Mouse (Mus musculus): ENCODE measurements at regions not wholly inside any gene's neighbourhood (a gene's known extent, or its start where the extent isn't known, plus 50 kb on each side); places are given as distances from the start of the nearest gene placed in this dataset.

- DNase-seq (ENCODE audit: low spot score), result no peak
Measured at GRCm38 (mm10) chr16:55421569-55422342, 124.0 kb upstream of the Zpld1 start.

GRCm38 (mm10) chr16:55420876-55421568, 123.2 kb upstream of the Zpld1 start:
- H3K4me1 ChIP-seq (ENCODE audit: control insufficient read depth, insufficient read depth, low read length), result peaks cover 6% of the 10 kb centered on the region
- no peaks in the 10 kb centered on the region for H3K36me3 ChIP-seq (ENCODE audit: control insufficient read depth, insufficient read depth, low read length)
- 51% methylated on average over 4 of the region's 4 CpGs for WGBS
- ATAC-seq (ENCODE audit: low FRiP score, low read depth) (no peak), DNase-seq (ENCODE audit: low spot score) (no peak)
- no peak overlapping the region for H3K4me2 ChIP-seq (replicated peaks; ENCODE audit: low read depth, low read length, severe bottlenecking)
- H3K27me3 ChIP-seq (ENCODE audit: control insufficient read depth, insufficient read depth, low read length), result no peaks in the 10 kb centered on the region
- H3K27ac ChIP-seq (replicated peaks; ENCODE audit: low read depth, low read length), result no peak overlapping the region
- H3K4me3 ChIP-seq (replicated peaks; ENCODE audit: low read length), result no peak overlapping the region
- TF ChIP-seq POLR2A (IDR thresholded peaks at IDR 0.05; ENCODE audit: borderline replicate concordance, extremely low read depth, insufficient read depth, insufficient read length), result no peak
- no peaks in the 10 kb centered on the region for H3K9me3 ChIP-seq (ENCODE audit: control insufficient read depth, low read length)
- H3K9ac ChIP-seq (ENCODE audit: low read depth, low read length, severe bottlenecking), result no peak overlapping the region

More at GRCm38 (mm10) chr16:55421569-55422342, 124.0 kb upstream of the Zpld1 start:
- Histone ChIP-seq H3K4me1 (ENCODE audit: control insufficient read depth, insufficient read depth, low read length) (peaks cover 6% of the 10 kb centered on the region), H3K36me3 (ENCODE audit: control insufficient read depth, insufficient read depth, low read length) (no peaks in the 10 kb centered on the region), H3K27ac (replicated peaks; ENCODE audit: low read depth, low read length) (no peak overlapping the region), H3K4me3 (replicated peaks; ENCODE audit: low read length) (no peak overlapping the region), H3K27me3 (ENCODE audit: control insufficient read depth, insufficient read depth, low read length) (no peaks in the 10 kb centered on the region), H3K9me3 (ENCODE audit: control insufficient read depth, low read length) (no peaks in the 10 kb centered on the region), H3K9ac (ENCODE audit: low read depth, low read length, severe bottlenecking) (no peak overlapping the region), H3K4me2 (replicated peaks; ENCODE audit: low read depth, low read length, severe bottlenecking) (no peak overlapping the region)
- no peak for TF ChIP-seq POLR2A (IDR thresholded peaks at IDR 0.05; ENCODE audit: borderline replicate concordance, extremely low read depth, insufficient read depth, insufficient read length)
- no peak for ATAC-seq (ENCODE audit: low FRiP score, low read depth)
- 22% methylated on average over 7 of the region's 7 CpGs for WGBS

GRCm38 (mm10) chr16:55418871-55419270, 121.1 kb upstream of the Zpld1 start:
- no peak overlapping the region for H3K9ac ChIP-seq (ENCODE audit: low read depth, low read length, severe bottlenecking)
- H3K27ac ChIP-seq (replicated peaks; ENCODE audit: low read depth, low read length), result no peak overlapping the region
- no peak overlapping the region for H3K4me2 ChIP-seq (replicated peaks; ENCODE audit: low read depth, low read length, severe bottlenecking)
- no peak overlapping the region for H3K4me3 ChIP-seq (replicated peaks; ENCODE audit: low read length)
- H3K9me3 ChIP-seq (ENCODE audit: control insufficient read depth, low read length), result no peaks in the 10 kb centered on the region
- H3K36me3 ChIP-seq (ENCODE audit: control insufficient read depth, insufficient read depth, low read length), result no peaks in the 10 kb centered on the region
- peak; percentile 60; the same call in 1 of the 2 replicates for ATAC-seq (ENCODE audit: low FRiP score, low read depth)
- no peak for TF ChIP-seq POLR2A (IDR thresholded peaks at IDR 0.05; ENCODE audit: borderline replicate concordance, extremely low read depth, insufficient read depth, insufficient read length)
- DNase-seq (ENCODE audit: low spot score), result peak; percentile 13
- peaks cover 6% of the 10 kb centered on the region for H3K4me1 ChIP-seq (ENCODE audit: control insufficient read depth, insufficient read depth, low read length)
- 33% methylated on average over 3 of the region's 3 CpGs for WGBS
- no peaks in the 10 kb centered on the region for H3K27me3 ChIP-seq (ENCODE audit: control insufficient read depth, insufficient read depth, low read length)

GRCm38 (mm10) chr16:55400818-55401217, 103.0 kb upstream of the Zpld1 start:
- ATAC-seq (ENCODE audit: low FRiP score, low read depth), result peak; percentile 70
- no peaks in the 10 kb centered on the region for H3K36me3 ChIP-seq (ENCODE audit: control insufficient read depth, insufficient read depth, low read length)
- no peaks in the 10 kb centered on the region for H3K27me3 ChIP-seq (ENCODE audit: control insufficient read depth, insufficient read depth, low read length)
- no peak overlapping the region for H3K4me3 ChIP-seq (replicated peaks; ENCODE audit: low read length)
- H3K9me3 ChIP-seq (ENCODE audit: control insufficient read depth, low read length), result no peaks in the 10 kb centered on the region
- no peaks in the 10 kb centered on the region for H3K4me1 ChIP-seq (ENCODE audit: control insufficient read depth, insufficient read depth, low read length)
- no peak overlapping the region for H3K9ac ChIP-seq (ENCODE audit: low read depth, low read length, severe bottlenecking)
- TF ChIP-seq POLR2A (IDR thresholded peaks at IDR 0.05; ENCODE audit: borderline replicate concordance, extremely low read depth, insufficient read depth, insufficient read length), result no peak
- H3K27ac ChIP-seq (replicated peaks; ENCODE audit: low read depth, low read length), result no peak overlapping the region
- H3K4me2 ChIP-seq (replicated peaks; ENCODE audit: low read depth, low read length, severe bottlenecking), result no peak overlapping the region
- peak; percentile 39 for DNase-seq (ENCODE audit: low spot score)

GRCm38 (mm10) chr16:55394864-55395263, 97.1 kb upstream of the Zpld1 start:
- Histone ChIP-seq H3K27ac (replicated peaks; ENCODE audit: low read depth, low read length) (no peak overlapping the region), H3K4me2 (replicated peaks; ENCODE audit: low read depth, low read length, severe bottlenecking) (no peak overlapping the region), H3K4me1 (ENCODE audit: control insufficient read depth, insufficient read depth, low read length) (no peaks in the 10 kb centered on the region), H3K4me3 (replicated peaks; ENCODE audit: low read length) (no peak overlapping the region), H3K9me3 (ENCODE audit: control insufficient read depth, low read length) (no peaks in the 10 kb centered on the region), H3K27me3 (ENCODE audit: control insufficient read depth, insufficient read depth, low read length) (no peaks in the 10 kb centered on the region), H3K9ac (ENCODE audit: low read depth, low read length, severe bottlenecking) (no peak overlapping the region), H3K36me3 (ENCODE audit: control insufficient read depth, insufficient read depth, low read length) (no peaks in the 10 kb centered on the region)
- DNase-seq (ENCODE audit: low spot score) (no peak), ATAC-seq (ENCODE audit: low FRiP score, low read depth) (no peak)
- no peak for TF ChIP-seq POLR2A (IDR thresholded peaks at IDR 0.05; ENCODE audit: borderline replicate concordance, extremely low read depth, insufficient read depth, insufficient read length)
- WGBS, result 82% methylated on average over 3 of the region's 3 CpGs
